Mouse (Mus musculus) c-Kit-positive CD71-negative TER-119-negative erythroid progenitor cells, embryonic 14.5 days (primary cell): Measurements from ENCODE around the gene Cdkn2b.

Experiments used
- DNase-seq: peaks from one replicate; pipeline ENCODE4 v3.0.0-alpha.2; 2013; ENCODE audit warnings: low read depth

Cdkn2b gene

GRCm38 (mm10) chr4:89289028-89289427 lies 21.8 kb downstream of the Cdkn2b start:
- DNase-seq: no peak

DNA sequence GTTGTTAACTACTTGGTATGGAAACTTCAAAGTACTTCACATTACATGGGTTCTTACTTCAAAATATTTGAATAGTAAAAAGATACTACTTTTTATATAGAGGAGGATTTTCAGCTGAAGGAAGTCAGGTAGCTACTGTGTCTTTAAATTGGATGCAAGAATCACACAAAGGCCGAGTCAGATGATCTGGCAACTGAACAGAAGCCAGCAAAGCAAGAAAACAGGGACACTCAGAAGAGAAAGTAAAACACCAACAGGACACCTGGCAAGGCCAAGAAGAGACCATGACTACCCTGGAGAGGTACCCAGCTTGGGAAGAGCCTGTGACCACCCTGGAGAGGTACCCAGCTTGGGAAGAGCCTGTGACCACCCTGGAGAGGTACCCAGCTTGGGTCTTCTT lies 24.3 kb downstream of the Cdkn2b start:
- DNase-seq: no peak

GRCm38 (mm10) chr4:89285688-89286087 lies 25.2 kb downstream of the Cdkn2b start:
- DNase-seq: no peak

DNA sequence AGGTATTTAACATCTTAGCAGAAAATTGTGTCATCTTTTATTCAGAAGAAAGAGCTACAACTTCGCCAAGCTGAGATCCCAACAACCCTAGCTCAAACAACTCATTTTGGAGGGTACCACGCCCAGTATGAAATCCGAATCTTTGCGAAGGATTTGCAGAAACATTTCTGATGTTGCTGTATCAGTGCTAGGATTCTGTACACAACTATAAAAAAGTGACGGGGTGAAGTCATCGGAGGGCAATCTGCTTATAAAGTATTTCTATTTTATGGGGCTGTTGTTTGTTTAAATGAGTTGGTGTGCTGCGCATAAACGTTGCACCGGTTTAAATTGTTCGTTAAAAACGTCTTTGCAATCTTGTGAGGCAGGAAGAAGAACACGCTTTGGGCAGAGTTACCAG lies 28.2 kb downstream of the Cdkn2b start:
- DNase-seq: no peak

DNA sequence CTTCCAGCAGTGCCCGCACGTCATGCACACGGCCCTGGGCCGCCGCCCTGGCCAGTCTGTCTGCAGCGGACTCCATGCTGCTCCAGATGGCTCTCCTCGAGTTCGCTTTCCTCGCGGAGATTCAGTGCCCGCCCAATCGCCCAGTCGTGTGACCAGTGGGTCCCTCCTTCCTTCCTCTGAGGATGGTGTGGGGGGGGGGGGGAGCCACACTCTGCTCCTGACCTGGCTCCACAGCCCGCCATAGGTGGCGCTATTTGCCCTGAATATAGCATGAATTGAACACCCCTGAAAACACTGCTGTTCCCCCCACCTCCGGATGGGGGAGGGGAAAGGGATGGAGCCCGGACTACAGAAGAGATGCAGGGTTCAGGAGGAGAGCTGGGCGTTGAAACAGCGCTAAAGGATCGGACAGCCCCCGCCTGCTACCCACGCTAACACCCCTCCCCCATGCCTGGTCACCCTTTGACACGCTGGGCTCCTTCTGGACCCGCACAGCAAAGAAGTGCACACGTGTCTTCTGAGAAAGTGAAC lies 28.7 kb downstream of the Cdkn2b start:
- DNase-seq: no peak

GRCm38 (mm10) chr4:89281236-89281635 lies 29.6 kb downstream of the Cdkn2b start:
- DNase-seq: no peak

DNA sequence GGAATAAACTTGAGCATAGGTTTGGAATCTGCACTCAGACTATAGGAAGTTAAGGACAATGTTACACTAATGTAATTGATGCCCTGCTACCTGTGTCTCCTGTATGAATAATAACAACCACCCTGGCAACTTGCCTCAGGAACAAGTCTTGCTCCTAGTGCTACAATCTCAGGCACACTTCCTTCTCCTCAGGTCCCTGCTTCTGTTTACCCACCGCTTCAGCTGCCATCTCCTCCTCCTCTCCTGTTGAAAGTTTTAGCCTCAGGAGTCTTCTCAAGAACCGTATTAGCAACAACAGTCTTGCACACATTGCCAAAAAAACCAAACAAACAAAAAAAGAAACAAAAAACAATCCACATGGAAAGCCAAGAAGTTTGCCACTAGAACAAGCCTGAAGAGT lies 31.2 kb downstream of the Cdkn2b start:
- DNase-seq: no peak

GRCm38 (mm10) chr4:89277381-89277940 lies 33.4 kb downstream of the Cdkn2b start:
- no peak for DNase-seq

DNA sequence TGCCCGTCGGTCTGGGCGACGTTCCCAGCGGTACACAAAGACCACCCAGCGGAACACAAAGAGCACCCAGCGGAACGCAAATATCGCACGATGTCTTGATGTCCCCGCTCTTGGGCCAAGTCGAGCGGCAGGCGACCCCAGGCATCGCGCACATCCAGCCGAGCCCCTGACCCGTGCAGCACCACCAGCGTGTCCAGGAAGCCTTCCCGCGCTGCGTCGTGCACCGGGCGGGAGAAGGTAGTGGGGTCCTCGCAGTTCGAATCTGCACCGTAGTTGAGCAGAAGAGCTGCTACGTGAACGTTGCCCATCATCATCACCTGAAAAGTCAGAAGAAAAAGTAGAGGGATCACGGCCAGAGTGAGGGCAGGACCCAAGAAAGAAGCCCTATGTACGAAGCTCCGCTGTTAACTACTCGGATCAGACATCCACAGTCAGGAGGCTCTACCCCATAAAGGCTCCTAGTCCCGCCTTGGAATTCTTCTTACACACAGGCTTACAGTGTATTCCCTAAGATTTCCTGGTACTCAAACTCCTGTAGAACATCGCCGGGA lies 34.1 kb downstream of the Cdkn2b start:
- DNase-seq: no peak

GRCm38 (mm10) chr4:89275811-89276584 lies 34.8 kb downstream of the Cdkn2b start:
- DNase-seq: no peak

DNA sequence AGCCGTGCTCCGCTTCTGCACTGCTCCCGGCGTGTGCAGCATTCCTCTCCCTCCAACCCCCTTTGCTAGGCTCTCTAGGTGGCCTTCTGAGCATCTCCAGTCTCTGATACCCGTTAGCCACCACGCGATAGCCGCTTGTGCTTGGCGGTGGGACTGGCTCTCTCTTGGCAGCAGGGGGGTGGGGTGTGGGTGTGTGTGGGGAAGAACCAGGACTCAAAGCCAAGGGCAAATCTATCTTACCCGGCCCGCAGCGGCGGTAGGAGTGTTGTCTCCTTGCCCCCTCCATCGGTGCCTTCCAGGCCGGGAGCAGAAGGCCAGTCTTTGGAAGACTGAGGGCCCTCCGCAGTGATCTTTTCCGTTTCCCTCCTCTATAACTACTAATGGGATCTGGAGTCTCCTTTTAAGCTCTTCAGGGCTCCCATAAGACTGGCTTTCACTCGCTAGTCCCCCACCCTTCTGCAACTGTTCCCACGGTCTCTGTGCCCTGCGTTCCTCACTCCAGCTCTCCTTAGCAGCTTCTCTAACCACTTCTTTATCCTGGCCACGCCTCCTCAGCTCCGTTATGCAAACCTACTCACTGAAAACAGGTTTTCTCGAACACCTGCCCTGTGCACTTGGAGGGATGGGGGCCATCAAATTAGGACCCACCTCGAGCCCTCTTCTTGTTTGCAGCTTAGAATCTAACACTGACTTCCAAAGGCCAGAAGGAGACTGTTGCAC lies 35.9 kb downstream of the Cdkn2b start:
- DNase-seq: no peak

- DNase-seq: no peak
Observed at GRCm38 (mm10) chr4:89274006-89274405, 36.8 kb downstream of the Cdkn2b start.

GRCm38 (mm10) chr4:89273585-89273984 lies 37.3 kb downstream of the Cdkn2b start:
- DNase-seq: no peak

DNA sequence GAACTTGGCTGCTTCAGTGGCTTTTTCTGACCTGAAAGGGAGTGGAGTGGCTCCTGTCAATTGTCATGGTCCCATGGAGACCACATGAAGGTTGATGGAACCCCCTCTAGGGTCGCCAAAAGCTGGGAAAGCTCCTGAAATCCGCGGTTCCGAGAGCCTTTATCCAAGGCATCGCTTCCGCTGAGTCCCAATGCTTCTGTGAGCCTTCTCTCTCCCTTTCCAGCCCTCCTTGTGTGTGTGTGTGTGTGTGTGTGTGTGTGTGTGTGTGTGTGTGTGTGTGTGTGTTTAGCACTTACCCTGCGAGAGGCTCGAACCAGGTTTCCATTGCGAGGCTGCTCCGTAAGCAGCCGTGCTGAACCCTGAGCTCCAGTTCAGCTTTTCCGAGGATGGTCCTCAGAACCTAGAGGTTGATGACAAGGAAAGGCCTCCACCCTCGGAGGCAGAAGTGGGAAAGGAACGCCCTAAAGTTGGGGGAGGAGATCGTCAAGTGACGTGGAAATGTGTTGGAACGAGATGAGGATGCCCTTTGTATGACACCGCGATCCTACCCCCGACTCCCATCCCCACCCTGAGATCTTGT lies 37.8 kb downstream of the Cdkn2b start:
- DNase-seq: no peak

- DNase-seq: no peak
Observed at GRCm38 (mm10) chr4:89272101-89272718, 38.6 kb downstream of the Cdkn2b start.

- DNase-seq: no peak
Observed at GRCm38 (mm10) chr4:89257768-89258167, 53.1 kb downstream of the Cdkn2b start.
